Mouse (Mus musculus) forebrain, embryonic 16.5 days (tissue): ENCODE measurements around the gene Reep3. TPM values are rescaled to one million over a fixed set of nuclear protein-coding genes. Genes with fewer than 3 reads are reported as not detected.
A peak's percentile ranks its signal among the peaks of the same experiment; 100 is the strongest.

Experiments used
- ATAC-seq: fragments of 200-750 bp; cut with Nextera tagmentation; 2 replicates; pipeline ENCODE4 v1.8.0; 2017; ENCODE audit warnings: mild to moderate bottlenecking, moderate library complexity
- H3K27ac ChIP-seq: fragments of 300-500 bp; sonication (generic); 2 replicates; pipeline ENCODE4 v1.5.1; 2014; ENCODE audit warnings: low read length, control low read depth
- H3K27me3 ChIP-seq: fragments of 300-500 bp; sonication (generic); replicated peaks from 2 replicates; pipeline ENCODE4 v1.6.1; 2014; ENCODE audit warnings: low read length; ENCODE audit not compliant: control insufficient read depth, insufficient read depth
- H3K36me3 ChIP-seq: fragments of 300-500 bp; sonication (generic); 2 replicates; pipeline ENCODE4 v1.6.1; 2014; ENCODE audit not compliant: control insufficient read depth, insufficient read depth
- H3K4me1 ChIP-seq: fragments of 300-500 bp; sonication (generic); replicated peaks from 2 replicates; pipeline ENCODE4 v1.6.1; 2014; ENCODE audit warnings: low read length; ENCODE audit not compliant: control insufficient read depth, insufficient read depth
- H3K4me2 ChIP-seq: fragments of 300-500 bp; sonication (generic); 2 replicates; pipeline ENCODE4 v1.6.1; 2014; ENCODE audit warnings: mild to moderate bottlenecking, low read length, control low read depth
- H3K4me3 ChIP-seq: fragments of 300-500 bp; sonication (generic); replicated peaks from 2 replicates; pipeline ENCODE4 v1.5.1; 2014; ENCODE audit warnings: mild to moderate bottlenecking, low read length, control low read depth
- H3K9ac ChIP-seq: fragments of 300-500 bp; sonication (generic); replicated peaks from 2 replicates; pipeline ENCODE4 v1.6.1; 2014; ENCODE audit warnings: low read depth, low read length, control low read depth
- H3K9me3 ChIP-seq: fragments of 300-500 bp; sonication (generic); 2 replicates; pipeline ENCODE4 v1.6.1; 2016; ENCODE audit warnings: low read length; ENCODE audit not compliant: control insufficient read depth
- WGBS: fragments of 180-500 bp; shearing (Covaris S2); extraction: QIAGEN DNeasy Blood & Tissue Kit; methylation state at CpG from one replicate; pipeline ENCODE4 v1.1.7; 2014; 5-methylcytosine and 5-hydroxymethylcytosine counted together
- polyA plus RNA-seq: library from polyadenylated mRNA; unstranded; fragments of >200 nt; fragmentation: Nextera tagmentation; extraction: Ambion mirVana; gene quantifications from 2 replicates; pipeline ENCODE4 v1.2.1, GENCODE M21; 2015

Gene Reep3
- polyA plus RNA-seq, 1 experiment from 2014 or later, result 34.9 TPM

DNA sequence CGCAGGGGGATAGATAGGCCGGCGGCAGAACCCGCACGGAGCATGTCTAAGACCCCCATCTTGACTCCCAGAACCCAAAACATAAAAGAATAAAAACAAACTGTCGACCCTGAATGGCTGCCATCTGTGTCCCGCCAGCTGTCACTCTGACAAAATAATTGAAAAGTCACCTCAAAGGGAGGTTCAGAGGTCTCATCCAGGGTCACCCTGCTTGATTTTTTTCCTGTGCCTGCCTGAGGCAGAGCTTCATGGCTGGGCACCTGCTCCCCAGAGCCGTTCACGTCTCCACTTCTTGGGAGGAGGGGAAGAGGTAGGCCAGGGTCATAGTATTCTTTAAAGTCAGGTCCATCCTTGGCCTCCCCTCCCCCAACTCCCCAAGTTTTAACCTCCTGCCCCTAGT lies 7.8 kb upstream of the Reep3 start:
- Histone ChIP-seq H3K4me3 (no peak overlapping the region), H3K4me1 (peaks cover 64% of the 10 kb centered on the region), H3K27ac (no peak overlapping the region), H3K36me3 (no peaks in the 10 kb centered on the region), H3K9me3 (no peaks in the 10 kb centered on the region), H3K4me2 (no peak overlapping the region), H3K9ac (no peak overlapping the region), H3K27me3 (no peaks in the 10 kb centered on the region)
- ATAC-seq, result no peak
- 31% methylated on average over 9 of the region's 9 CpGs for WGBS

DNA sequence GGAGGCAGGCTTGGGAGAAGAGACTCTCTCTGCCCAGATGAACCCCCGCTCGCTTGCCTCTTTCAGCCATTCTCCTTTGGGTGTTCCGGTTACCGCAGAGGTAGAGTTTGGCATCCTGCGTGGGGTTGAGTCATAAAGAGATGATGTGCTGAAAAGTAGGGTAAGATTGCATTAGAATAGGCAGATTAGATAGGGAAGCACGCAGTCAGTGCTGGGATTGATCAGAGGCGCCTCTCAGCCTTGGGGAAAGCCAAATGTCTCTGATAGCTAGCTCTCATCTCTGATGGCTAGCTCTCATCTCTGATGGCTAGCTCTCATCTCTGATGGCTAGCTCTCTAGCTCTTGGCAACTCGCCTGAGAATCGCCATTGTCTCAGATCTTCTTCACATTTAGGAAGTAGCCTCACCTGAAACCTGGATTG lies 4.1 kb upstream of the Reep3 start:
- Histone ChIP-seq H3K27me3 (no peaks in the 10 kb centered on the region), H3K9me3 (no peaks in the 10 kb centered on the region), H3K4me3 (no peak overlapping the region), H3K9ac (no peak overlapping the region), H3K4me2 (no peak overlapping the region), H3K4me1 (peaks cover 57% of the 10 kb centered on the region), H3K27ac (no peak overlapping the region), H3K36me3 (no peaks in the 10 kb centered on the region)
- no peak for ATAC-seq
- WGBS, result 62% methylated on average over 9 of the region's 9 CpGs

DNA sequence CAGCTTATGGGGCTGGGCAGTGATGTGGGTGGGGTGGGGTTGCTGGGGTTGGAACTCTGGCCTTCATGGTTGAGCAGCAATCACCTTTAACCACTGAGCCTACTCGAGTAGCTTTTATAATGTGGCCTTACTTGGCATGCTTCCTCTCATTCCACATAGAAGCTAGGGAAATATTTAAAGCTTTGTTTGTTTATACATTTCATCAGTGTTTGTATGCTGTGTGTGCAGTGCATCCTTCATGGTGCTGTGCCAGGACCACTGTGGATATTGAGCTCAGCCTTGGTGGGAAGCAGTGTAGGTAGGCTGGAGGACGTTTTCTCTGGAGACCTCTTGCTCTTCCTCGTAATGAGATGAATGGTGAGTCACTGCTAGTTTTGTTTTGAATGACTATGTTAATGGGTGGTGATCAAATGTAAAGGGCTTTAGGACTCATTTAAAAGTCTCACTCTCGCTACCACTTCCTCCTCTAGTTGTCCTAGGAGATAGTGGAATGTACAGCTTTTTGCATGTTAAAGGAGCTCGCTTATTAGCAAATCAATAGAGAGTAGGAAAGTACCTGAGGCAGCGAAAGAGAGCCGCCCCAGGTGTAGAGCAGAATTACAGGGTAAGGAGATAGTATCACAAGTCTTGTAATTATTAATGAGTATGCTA lies 3.4 kb upstream of the Reep3 start:
- ATAC-seq, result no peak
- Histone ChIP-seq H3K4me1 (peaks cover 53% of the 10 kb centered on the region), H3K4me3 (no peak overlapping the region), H3K27ac (no peak overlapping the region), H3K36me3 (no peaks in the 10 kb centered on the region), H3K9me3 (no peaks in the 10 kb centered on the region), H3K4me2 (no peak overlapping the region), H3K9ac (no peak overlapping the region), H3K27me3 (no peaks in the 10 kb centered on the region)
- WGBS, result 21% methylated on average over 7 of the region's 7 CpGs

DNA sequence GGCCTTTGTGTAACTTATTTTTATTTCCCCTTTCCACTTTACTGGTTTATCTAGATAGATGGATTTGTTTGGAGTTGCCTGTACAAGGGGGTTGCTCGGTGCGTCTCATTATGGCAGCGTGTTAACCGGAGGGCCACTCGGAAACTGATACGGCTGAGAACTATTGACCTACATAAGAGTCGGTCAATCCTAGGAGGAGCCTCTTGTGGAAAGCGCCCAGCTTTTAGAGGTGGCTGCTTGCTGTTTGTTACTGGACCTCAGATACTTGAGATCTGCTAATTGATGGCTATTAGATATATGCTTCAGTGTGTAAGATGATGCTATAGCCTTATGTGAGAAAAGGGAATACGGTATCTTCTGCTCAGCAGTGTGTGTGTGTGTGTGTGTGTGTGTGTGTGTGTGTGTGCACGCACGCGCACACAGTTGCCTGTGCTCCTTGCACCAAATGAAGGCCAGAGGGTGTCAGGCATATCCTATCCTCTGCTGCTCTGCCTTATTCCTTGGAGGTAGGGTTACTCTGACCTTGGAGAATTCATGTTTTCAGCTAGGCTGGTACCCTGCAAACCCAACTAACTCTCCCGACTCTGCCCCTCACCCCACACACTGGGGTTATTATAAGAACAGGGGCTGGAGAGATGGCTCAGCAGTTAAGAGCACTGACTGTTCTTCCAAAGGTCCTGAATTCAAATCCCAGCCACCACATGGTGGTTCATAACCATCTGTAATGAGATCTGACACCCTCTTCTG lies 2.6 kb upstream of the Reep3 start:
- no peak overlapping the region for H3K4me3 ChIP-seq
- H3K9me3 ChIP-seq, result no peaks in the 10 kb centered on the region
- 56% methylated on average over 13 of the region's 13 CpGs for WGBS
- ATAC-seq, result no peak
- no peak overlapping the region for H3K27ac ChIP-seq
- peak overlapping the region; percentile 69 for H3K4me2 ChIP-seq
- no peaks in the 10 kb centered on the region for H3K36me3 ChIP-seq
- H3K4me1 ChIP-seq, result peaks cover 51% of the 10 kb centered on the region
- H3K9ac ChIP-seq, result no peak overlapping the region
- no peaks in the 10 kb centered on the region for H3K27me3 ChIP-seq

DNA sequence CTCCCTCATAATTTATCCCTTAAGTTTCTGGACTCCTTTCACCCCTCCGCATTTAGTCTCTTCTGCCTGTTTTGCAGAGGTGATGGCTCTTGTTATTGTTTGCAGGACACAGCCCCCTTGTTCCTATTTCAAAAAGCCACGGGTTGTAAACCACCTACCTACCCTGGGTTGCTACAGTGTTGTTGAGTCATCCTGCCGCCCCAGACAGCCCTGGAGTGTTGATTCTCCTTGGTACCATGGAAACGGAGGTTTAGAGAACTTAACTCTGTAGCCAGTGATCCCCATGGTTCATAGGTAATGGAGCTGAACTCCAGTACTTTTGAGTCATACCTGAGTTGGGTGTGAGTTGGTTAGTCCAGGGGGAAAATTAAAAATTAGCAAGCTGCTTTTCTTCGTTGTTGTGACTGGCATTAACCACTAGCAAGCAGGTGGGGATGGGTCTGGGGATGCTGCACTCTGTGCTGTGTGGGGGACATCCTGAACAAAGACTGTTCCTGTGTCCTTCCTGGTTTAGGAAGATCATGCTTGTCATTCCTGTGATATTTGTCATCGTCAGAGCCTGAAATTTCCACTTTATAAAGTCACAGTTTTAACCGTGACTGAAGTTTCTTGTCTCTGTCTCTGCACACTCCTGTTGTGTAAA lies 1.8 kb upstream of the Reep3 start:
- peak overlapping the region; percentile 99 for H3K9ac ChIP-seq
- no peaks in the 10 kb centered on the region for H3K27me3 ChIP-seq
- WGBS, result 17% methylated on average over 7 of the region's 7 CpGs
- H3K27ac ChIP-seq, result no peak overlapping the region
- H3K4me1 ChIP-seq, result peaks cover 43% of the 10 kb centered on the region
- peak overlapping the region; percentile 87 for H3K4me3 ChIP-seq
- no peak for ATAC-seq
- H3K4me2 ChIP-seq, result peak overlapping the region; percentile 69
- H3K9me3 ChIP-seq, result no peaks in the 10 kb centered on the region
- H3K36me3 ChIP-seq, result no peaks in the 10 kb centered on the region

DNA sequence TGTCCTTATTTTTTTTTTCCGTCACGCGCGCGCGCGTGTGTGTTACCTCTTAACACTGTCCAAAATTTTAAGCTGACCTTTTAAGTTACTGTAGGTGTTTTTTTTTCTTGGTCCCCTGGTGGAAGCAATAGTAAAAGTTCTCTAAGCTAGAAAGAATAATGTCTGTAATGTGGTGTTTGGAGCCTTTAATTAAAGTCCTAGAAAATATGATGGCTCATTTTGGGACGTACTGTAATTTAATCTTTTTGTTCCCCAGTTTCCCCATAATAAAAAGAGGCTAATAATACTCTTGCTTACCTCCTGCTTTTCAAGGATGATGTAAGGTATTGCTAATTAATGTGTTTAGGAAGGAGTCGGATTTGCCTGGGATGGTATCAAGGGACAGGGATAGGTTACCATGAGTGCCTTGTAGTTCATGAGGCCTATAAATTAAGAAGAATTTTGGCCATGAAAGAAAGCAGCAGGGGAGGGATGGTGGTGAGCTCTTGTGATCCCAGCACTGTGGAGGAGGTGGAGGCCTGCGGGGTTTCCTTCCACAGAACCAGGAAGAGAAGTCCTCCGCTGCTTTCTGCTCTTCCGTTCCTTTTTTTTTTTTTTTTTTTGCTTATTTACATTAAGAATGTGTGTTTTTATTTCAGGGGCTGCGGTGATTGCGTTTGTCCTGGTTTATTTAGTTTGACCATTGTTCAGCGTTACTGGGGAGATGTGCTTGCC lies 849 bp upstream of the Reep3 start:
- WGBS, result 1% methylated on average over 15 of the region's 15 CpGs
- no peaks in the 10 kb centered on the region for H3K9me3 ChIP-seq
- H3K9ac ChIP-seq, result peak overlapping the region; percentile 99
- H3K4me3 ChIP-seq, result peak overlapping the region; percentile 87
- no peaks in the 10 kb centered on the region for H3K36me3 ChIP-seq
- peak overlapping the region; percentile 99 for H3K27ac ChIP-seq
- no peaks in the 10 kb centered on the region for H3K27me3 ChIP-seq
- H3K4me2 ChIP-seq, result peak overlapping the region; percentile 69
- H3K4me1 ChIP-seq, result peaks cover 39% of the 10 kb centered on the region
- ATAC-seq, result no peak

DNA sequence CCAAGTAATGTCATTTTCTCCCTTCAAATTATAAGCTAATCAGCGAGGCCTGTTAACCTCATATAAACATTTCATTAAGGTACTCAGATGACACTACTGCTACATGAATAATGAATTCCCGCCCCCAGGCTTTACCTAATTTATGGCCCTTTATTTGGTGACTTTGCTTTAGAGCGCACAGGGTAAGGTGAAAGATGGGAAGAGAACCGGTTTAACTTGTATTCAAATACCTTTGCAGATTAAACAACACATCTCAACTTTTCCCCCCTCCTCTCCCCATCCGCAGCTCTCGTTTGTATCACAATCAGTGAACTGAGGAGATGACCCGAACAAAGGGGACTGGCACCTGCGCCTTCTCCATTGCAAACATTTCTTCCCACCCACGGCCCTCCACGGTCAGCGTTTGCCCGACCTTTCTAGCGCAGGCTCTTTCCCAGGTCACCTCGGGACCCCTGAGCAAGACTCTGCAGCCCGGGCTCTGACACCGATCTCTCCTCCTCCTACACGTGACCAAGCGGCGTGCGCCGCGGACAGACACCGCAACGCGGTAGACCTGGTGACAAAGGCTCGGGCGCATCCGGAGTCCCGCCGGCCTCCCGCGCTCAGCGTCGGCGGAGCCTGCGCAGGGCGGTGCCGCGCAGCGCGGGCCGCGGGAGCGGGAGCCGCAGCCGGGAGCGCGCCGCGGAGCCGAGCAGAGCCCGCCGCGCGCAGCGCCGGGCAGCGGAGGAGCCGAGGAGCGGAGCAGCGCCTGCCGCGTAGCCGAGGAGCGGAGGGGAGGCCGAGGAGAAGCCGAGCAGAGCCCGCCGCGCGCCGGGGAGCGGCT lies 736 bp downstream of the Reep3 start, which contains the start of gene Jmjd1c:
Gene Jmjd1c (plus strand): TSS at position 328 of the 823 bp plus-strand sequence.
- Histone ChIP-seq H3K4me3 (peak within 1 kb of the TSS; percentile 87), H3K9ac (peak within 1 kb of the TSS; percentile 99), H3K27ac (peak within 1 kb of the TSS; percentile 99), H3K27me3 (no peaks in the 10 kb centered on the region), H3K4me1 (peaks cover 39% of the 10 kb centered on the region), H3K9me3 (no peaks in the 10 kb centered on the region), H3K4me2 (peak within 1 kb of the TSS; percentile 69), H3K36me3 (no peaks in the 10 kb centered on the region)
- ATAC-seq, result peak; percentile 92
- WGBS, result under 1% methylated on average over 73 of the region's 73 CpGs

DNA sequence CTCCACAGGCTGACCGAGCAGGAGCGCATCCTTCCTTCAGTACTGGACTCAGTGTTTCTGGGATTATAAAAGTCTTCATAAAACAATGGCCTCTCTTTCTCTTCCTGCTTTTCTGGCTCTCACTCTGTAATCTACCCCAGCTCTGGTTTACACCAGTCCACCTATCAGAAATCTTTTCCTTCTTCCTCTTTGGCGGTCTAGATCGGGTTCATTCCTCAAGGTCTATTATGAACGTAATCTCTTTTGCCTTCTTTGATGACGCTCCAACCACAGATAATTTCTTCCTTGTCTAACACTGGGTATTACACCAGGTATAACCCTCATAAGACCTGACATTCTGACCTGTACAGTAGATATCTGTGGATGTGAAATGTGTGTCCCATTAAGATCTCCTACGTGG lies 1.8 kb downstream of the Reep3 start:
- Histone ChIP-seq H3K4me3 (no peak overlapping the region), H3K36me3 (no peaks in the 10 kb centered on the region), H3K4me2 (peak overlapping the region; percentile 63; the same call in 1 of the 2 replicates), H3K9me3 (no peaks in the 10 kb centered on the region), H3K4me1 (peaks cover 29% of the 10 kb centered on the region), H3K9ac (no peak overlapping the region), H3K27me3 (no peaks in the 10 kb centered on the region), H3K27ac (no peak overlapping the region)
- 85% methylated on average over 7 of the region's 7 CpGs for WGBS
- no peak for ATAC-seq
